In the genomic region with DNA sequence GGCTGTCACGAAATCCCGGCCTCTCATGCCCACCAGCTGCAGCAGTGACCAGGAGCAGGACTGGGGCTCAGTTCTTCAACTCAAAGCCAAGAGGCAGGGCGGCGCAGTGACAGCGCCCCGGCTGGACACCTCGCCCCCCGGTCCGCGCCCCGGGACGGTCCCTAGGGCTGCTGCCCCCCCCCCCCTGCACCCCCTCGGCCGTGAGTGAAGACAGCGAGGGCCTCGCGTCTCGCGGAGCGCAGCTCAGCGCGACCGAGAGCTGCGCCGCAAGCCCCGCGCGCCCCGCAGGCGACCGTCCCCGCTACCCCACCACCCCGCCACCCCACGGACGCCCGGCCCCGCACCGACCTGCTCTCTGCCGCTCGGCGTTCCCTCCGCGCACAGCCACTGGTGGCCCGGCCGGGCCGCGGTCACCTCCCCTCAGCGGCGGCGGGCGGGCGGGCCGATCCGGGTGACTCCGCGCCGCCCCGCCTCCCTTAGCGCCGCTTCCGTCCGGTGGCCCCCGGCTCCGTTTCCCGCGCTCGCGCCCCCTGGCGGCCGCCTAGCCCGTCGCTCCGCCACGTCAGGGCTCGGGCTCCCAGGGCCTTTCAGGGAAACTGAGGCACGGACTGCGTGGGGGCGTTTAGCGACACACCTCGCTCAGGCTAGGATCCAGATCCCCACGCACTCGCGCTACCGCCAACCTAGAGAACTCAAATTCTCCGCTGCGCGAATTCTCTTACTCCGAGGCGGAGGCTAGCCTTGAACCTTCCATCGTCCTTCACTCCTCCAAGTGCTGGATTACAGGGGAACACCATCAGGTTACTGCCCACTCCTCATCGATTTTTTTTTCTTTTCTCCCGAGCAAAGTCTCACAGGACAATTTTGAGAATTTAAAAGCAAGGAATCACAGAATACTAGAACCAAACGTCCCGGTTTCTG, we compare ENCODE assay signal across 8 mouse cellular contexts. TPM values are rescaled to one million over a fixed set of nuclear protein-coding genes. Genes with fewer than 3 reads are reported as not detected.
A peak's percentile ranks its signal among the peaks of the same experiment; 100 is the strongest.
DNase-seq lines count a peak whose midpoint lies in the region; ATAC-seq lines count a peak whose summit lies in the region.

A gene (minus strand): TSS at position 423 of the 921 bp plus-strand sequence.

- H3K4me1 ChIP-seq in forebrain, embryonic 10.5 days, result peaks cover 33% of the 10 kb centered on the region
- peaks cover 17 to 31% of the 10 kb centered on the region in 2 experiments for H3K4me1 ChIP-seq in heart, embryonic 14.5 days (ENCODE audit: control insufficient read depth in 2 of 2, insufficient read depth in 2 of 2, low read length in 2 of 2)
- H3K4me1 ChIP-seq in liver, embryonic 13.5 days (replicated peaks), result peaks cover 31% of the 10 kb centered on the region

- peak within 1 kb of the TSS; percentile 85 for H3K9ac ChIP-seq in heart, embryonic 14.5 days (ENCODE audit: low read length)
- peak within 1 kb of the TSS; percentile 73 for H3K9ac ChIP-seq in liver, embryonic 13.5 days

- DNase-seq in CD4-positive, CD25-positive, alpha-beta regulatory T cell, adult 2 months (ENCODE audit: low read depth, low spot score), result peak; percentile 90
- DNase-seq in c-Kit-negative CD71-positive TER-119-positive erythroid progenitor cells, embryonic 14.5 days (ENCODE audit: low read depth, low spot score), result peak; percentile 26
- peak; percentile 80 for DNase-seq in forebrain, embryonic 10.5 days (ENCODE audit: extremely low spot score, low spot score)
- peak; percentile 94 for DNase-seq in kidney, postnatal 10 days
- DNase-seq in liver, embryonic 13.5 days, result peak; percentile 59
- peak; percentile 59 to 76 for DNase-seq in natural killer cell, adult 2 months (ENCODE audit: low spot score in 2 of 2)
- DNase-seq in splenic B cell, adult 2 months (ENCODE audit: low read depth, low spot score), result peak; percentile 86

- H3K4me2 ChIP-seq in heart, embryonic 14.5 days (ENCODE audit: low read length), result peak within 1 kb of the TSS; percentile 87
- peak within 1 kb of the TSS; percentile 83 for H3K4me2 ChIP-seq in liver, embryonic 13.5 days

- no peaks in the 10 kb centered on the region for H3K36me3 ChIP-seq in forebrain, embryonic 10.5 days (replicated peaks)
- H3K36me3 ChIP-seq in heart, embryonic 14.5 days (ENCODE audit: control insufficient read depth, insufficient read depth, low read length), result no peaks in the 10 kb centered on the region
- no peaks in the 10 kb centered on the region for H3K36me3 ChIP-seq in liver, embryonic 13.5 days
- H3K36me3 ChIP-seq in splenic B cell, adult 2 months (ENCODE audit: control insufficient read depth, insufficient read depth, low read length, poor library complexity, severe bottlenecking), result no peaks in the 10 kb centered on the region

- ATAC-seq in heart, embryonic 14.5 days (ENCODE audit: insufficient number of reproducible peaks, insufficient read depth, low FRiP score, low read depth), result peak; percentile 85
- ATAC-seq in liver, embryonic 13.5 days (ENCODE audit: low read depth), result peak; percentile 89

- H3K9me3 ChIP-seq in forebrain, embryonic 10.5 days, result no peaks in the 10 kb centered on the region
- H3K9me3 ChIP-seq in heart, embryonic 14.5 days (ENCODE audit: control insufficient read depth, low read length), result no peaks in the 10 kb centered on the region
- no peaks in the 10 kb centered on the region for H3K9me3 ChIP-seq in liver, embryonic 13.5 days (replicated peaks)

- peaks cover 12% of the 10 kb centered on the region for H3K27me3 ChIP-seq in forebrain, embryonic 10.5 days (ENCODE audit: poor library complexity, severe bottlenecking)
- H3K27me3 ChIP-seq in heart, embryonic 14.5 days (ENCODE audit: control insufficient read depth, insufficient read depth, low read length), result no peaks in the 10 kb centered on the region
- H3K27me3 ChIP-seq in liver, embryonic 13.5 days, result no peaks in the 10 kb centered on the region
- H3K27me3 ChIP-seq in splenic B cell, adult 2 months (ENCODE audit: control insufficient read depth, insufficient read depth, low read length, poor library complexity, severe bottlenecking), result no peaks in the 10 kb centered on the region

- WGBS in forebrain, embryonic 10.5 days, result 4% methylated on average over 88 of the region's 94 CpGs
- WGBS in heart, embryonic 14.5 days, result 4% methylated on average over 69 of the region's 94 CpGs
- 4% methylated on average over 69 of the region's 94 CpGs for WGBS in liver, embryonic 13.5 days (ENCODE audit: insufficient replicate concordance)

- peak within 1 kb of the TSS; percentile 83 for H3K4me3 ChIP-seq in forebrain, embryonic 10.5 days
- H3K4me3 ChIP-seq in heart, embryonic 14.5 days (ENCODE audit: control insufficient read depth in 1 of 2, insufficient read depth in 1 of 2, low read depth in 1 of 2, low read length in 2 of 2), result peak within 1 kb of the TSS; percentile 74 to 83
- H3K4me3 ChIP-seq in liver, embryonic 13.5 days (replicated peaks), result peak within 1 kb of the TSS; percentile 66

- H3K27ac ChIP-seq in forebrain, embryonic 10.5 days, result peak within 1 kb of the TSS; percentile 87
- peak within 1 kb of the TSS; percentile 43 to 79; a peak in 3 of 4 replicates for H3K27ac ChIP-seq in heart, embryonic 14.5 days (replicated peaks in 1 of 2; ENCODE audit: control insufficient read depth in 1 of 2, insufficient read depth in 1 of 2, low read depth in 2 of 2, low read length in 2 of 2)
- H3K27ac ChIP-seq in liver, embryonic 13.5 days, result no peak within 1 kb of the TSS; the same call in 1 of the 2 replicates

RNA-seq across cellular contexts. Expression of the gene that starts here (rescaled TPM):
- 17.6 and 18.4 TPM in 2 replicates for polyA plus RNA-seq in forebrain, embryonic 10.5 days (2016; fragmentation: Nextera tagmentation; extraction: Ambion mirVana)
- polyA plus RNA-seq in heart, embryonic 14.5 days (2014; fragmentation: Nextera tagmentation; extraction: Ambion mirVana), result 9.8 and 10.7 TPM in 2 replicates
- 2.2 and 2.7 TPM in 2 replicates for polyA plus RNA-seq in liver, embryonic 13.5 days (2015; fragmentation: Nextera tagmentation; extraction: Ambion mirVana)

Comparison
In these comparisons a context has a peak if more than half of its experiments do, and no peak if none do; other contexts are left out.
1. DNase-seq: peak in every context shown above with its lines; median percentile 94 in kidney, postnatal 10 days; 90 in CD4-positive, CD25-positive, alpha-beta regulatory T cell, adult 2 months; 86 in splenic B cell, adult 2 months; 80 in forebrain, embryonic 10.5 days; 68 in natural killer cell, adult 2 months; 59 in liver, embryonic 13.5 days; 26 in c-Kit-negative CD71-positive TER-119-positive erythroid progenitor cells, embryonic 14.5 days.